Mouse (Mus musculus) brown adipose tissue, adult 24 weeks (tissue): ENCODE measurements around the gene Cabin1. TPM values are rescaled to one million over a fixed set of nuclear protein-coding genes. Genes with fewer than 3 reads are reported as not detected.

Experiments
- H3K27ac ChIP-seq: fragments of 200-500 bp; replicated peaks from 2 replicates; pipeline ENCODE4 v1.5.1; 2012; ENCODE audit warnings: low read depth, mild to moderate bottlenecking, low read length
- H3K4me1 ChIP-seq: fragments of 200-500 bp; 2 replicates; pipeline ENCODE4 v1.6.1; 2012; ENCODE audit warnings: low read length, mixed read lengths; ENCODE audit not compliant: control insufficient read depth, insufficient read depth, insufficient read length
- H3K4me3 ChIP-seq: fragments of 200-500 bp; 2 replicates; pipeline ENCODE4 v1.5.1; 2012; ENCODE audit warnings: low read depth, mild to moderate bottlenecking, low read length, moderate library complexity; ENCODE audit not compliant: insufficient read depth
- polyA plus RNA-seq: library from polyadenylated mRNA; stranded (reverse); fragments of >200 nt; gene quantifications from 2 replicates; pipeline ENCODE4 v1.2.4, GENCODE M21; 2012; ENCODE audit not compliant: missing spikeins, insufficient read depth, insufficient read length

Cabin1 gene
- polyA plus RNA-seq, 1 experiment: 5.8 TPM

DNA sequence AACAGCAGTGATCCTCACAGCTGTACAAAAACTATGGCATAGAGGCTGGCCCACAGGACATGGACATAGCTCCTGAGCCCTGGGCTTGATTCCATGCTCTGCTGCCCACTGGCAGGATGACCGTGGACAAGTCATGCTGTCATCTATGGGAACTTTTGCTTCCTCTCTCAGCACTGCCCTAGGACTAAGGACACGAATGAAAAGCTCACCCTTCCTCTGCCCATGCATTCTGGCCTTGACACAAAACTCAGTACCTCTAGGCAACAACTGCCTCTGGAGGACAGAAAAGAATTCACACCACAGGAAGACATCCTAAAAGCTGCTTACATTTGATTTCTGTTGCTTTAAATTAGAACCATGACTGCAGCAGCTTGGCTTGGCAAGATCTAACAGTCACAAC is 87.9 kb downstream of the Cabin1 start:
- H3K4me3 ChIP-seq: no peak overlapping the region
- H3K4me1 ChIP-seq: peaks cover 27% of the 10 kb centered on the region
- H3K27ac ChIP-seq: peak overlapping the region; percentile 50

DNA sequence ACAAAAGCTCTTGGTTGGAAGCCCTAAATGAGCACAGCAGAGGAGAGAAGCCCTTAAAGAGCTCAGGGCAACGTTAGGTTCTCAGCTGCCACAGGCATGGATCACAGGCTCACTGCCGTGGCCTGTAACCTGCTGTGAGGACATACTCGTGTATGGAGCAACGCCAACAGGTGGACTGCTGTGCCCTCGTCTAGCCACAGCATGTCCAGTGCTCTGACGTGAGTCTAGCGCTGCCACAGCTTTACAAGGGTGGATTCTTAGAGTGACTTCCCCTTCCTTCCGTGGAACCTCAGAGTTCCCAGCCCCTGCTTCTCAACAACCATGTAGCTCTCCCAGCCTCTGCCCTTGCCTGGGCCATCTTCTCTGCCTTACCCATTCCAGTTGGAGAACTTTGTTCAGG is 88.5 kb downstream of the Cabin1 start:
- H3K27ac ChIP-seq: 0 out of 2 replicates have a peak overlapping the region, but pooled peaks have one; percentile 50
- peaks cover 27% of the 10 kb centered on the region for H3K4me1 ChIP-seq
- H3K4me3 ChIP-seq: no peak overlapping the region

DNA sequence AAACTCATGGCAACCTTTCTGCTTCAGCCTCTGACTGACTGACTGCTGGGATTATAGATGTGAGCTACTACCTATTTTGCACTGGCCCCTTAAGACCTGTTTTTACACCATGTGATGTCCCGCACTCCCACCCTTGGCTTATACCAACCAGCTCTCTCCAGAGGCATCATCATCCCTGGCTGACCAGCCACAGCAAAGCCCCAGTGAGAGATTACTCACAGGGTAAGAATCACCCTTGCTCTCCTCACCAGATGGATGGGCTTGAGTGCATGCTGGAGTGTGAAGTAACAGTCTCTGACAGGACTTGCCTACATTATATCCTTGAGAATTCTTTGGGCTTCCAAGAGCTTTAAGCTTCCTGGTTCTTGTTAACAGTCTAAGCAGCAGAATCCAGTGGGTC is 94.2 kb downstream of the Cabin1 start:
- Histone ChIP-seq H3K4me3 (no peak overlapping the region), H3K4me1 (no peaks in the 10 kb centered on the region)

DNA sequence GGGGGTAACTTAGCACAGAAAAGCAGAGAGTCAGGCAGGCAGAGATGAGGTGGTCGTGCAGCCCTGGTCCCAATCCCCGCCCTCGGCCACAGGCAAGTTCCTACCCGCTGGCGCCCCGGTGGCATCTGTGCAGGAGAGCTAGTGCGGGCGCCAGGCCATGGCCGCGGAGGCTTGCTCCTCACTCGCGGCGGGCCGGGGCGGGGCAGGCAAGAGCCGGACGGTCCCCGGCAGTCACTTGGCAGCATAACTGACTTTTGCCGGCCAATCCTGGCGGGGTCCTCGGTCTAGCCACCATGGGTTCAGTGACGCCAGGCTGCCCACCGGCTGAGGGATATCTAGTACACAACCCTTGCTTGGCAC is 96.2 kb downstream of the Cabin1 start:
- Histone ChIP-seq H3K4me3 (peak overlapping the region; percentile 77), H3K4me1 (no peaks in the 10 kb centered on the region), H3K27ac (peak overlapping the region; percentile 47; the same call in 1 of the 2 replicates)

More for the DNA sequence above, 94.2 kb downstream of the Cabin1 start:
- no peak overlapping the region for H3K27ac ChIP-seq

DNA sequence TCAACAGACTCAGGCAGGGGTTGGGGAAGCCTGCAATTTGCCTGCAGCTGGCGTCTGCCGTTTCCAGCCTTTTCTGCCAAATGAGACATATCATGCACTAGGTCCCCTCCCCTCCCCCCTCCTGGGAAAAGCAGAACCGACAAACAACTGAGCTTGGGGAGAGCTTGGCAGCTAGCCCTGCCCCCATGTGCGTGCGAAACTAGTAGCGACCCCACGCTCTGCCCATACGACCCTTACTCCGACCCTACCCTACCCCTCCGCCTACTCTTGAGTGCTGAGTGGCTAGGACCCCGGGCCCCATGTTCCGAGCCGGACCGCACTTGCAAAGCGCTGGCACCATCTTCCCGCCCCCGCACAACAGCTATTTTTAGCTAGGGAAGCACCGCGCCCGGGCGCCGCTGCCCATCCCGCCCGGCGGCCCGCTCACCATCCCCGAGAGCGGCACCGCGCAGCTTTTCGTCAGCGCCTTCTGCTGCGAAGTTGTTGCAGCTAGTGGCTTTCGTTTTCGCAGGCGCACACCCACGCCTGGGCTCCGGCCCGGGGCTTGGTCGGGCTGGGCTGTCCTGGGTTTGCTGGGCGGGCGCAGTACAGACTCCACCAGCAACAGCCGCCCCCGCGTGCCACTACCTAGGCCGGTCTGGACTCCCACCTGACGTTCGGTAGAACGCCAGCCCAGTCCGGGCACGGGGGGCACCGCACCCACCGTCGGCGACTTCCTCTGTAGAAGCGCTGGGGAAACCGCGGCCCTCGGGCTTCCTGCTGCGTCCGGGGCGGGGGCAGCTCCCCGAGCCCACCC is 96.8 kb downstream of the Cabin1 start:
- H3K4me1 ChIP-seq: no peaks in the 10 kb centered on the region
- H3K4me3 ChIP-seq: peak overlapping the region; percentile 77
- H3K27ac ChIP-seq: peak overlapping the region; percentile 47

DNA sequence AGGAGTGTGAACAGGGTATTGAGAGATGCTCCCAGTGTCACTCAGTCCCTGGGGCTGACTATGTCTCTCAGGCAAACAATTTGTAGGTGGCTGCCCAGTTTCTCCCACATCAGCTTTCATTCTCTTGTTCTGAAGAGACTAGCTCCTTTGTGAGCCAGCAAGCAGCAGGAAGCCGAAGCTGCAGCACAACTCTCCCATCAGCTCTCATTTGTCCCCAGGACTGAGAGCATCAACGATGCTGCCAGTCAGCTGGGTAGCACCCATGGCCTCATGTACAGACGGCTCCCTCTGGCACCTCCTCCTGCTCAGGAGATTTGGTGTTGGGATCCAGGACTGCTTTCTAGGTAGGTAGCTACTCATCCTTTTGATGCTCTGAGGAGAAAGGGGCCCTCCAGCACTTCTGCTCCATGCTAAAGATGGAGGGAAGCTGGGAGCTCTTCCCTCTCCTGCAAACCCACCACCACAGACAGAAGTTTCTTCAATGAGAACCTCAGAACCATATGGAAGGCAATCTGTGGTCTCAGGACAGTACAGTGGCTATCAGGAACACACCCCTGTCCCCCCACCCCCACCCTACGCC is 97.6 kb downstream of the Cabin1 start:
- Histone ChIP-seq H3K27ac (no peak overlapping the region), H3K4me1 (no peaks in the 10 kb centered on the region), H3K4me3 (peak overlapping the region; percentile 77)

DNA sequence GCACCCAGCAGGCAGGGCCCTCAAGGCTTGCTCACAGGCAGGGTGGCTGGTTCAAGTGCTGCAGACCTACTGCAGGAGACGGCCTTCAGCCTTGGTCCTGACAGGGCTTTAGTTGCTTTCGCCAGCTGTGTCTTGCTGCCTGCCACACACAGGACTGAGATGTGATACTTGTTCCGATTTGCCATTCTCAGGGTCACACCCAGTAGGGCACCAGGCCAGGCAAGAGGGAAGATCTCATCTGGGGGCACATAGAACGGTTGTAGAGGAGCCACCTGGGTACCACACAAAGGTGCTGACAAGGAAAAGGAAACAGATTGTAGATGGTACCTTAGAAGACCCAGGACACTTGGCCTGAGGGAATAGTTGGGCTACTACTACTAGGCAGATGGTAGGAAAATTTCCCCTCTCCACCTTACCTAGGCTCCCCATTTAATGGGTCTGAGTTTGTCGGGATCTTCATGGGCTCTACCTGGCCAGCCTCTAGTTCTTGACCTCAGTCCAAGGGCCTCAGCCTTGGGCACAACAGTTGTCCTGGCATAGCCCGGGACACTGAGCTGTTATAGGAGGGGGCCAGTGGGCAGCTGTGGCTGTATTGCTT is 99.4 kb downstream of the Cabin1 start:
- no peak overlapping the region for H3K27ac ChIP-seq
- H3K4me3 ChIP-seq: no peak overlapping the region
- H3K4me1 ChIP-seq: no peaks in the 10 kb centered on the region

DNA sequence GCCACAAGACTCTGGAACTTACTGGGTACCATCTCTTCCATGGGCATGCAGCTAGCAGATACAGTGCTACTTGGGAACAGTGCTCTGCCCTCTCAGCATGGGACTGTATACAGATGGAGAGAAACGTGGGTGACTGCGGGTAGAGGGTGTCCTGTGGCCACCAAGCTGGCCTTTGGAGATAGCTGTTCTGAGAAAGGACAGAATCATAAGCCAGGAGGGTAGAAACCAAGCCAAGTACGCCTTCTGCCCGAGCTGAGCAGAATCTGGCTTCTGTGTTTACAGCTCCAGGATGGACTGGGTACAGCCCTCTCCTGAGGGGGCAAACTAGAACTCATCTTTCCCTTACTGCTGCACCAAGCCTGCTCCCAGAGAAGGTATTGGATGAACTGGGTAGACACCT is 101.6 kb downstream of the Cabin1 start:
- Histone ChIP-seq H3K4me1 (no peaks in the 10 kb centered on the region), H3K27ac (no peak overlapping the region), H3K4me3 (no peak overlapping the region)

DNA sequence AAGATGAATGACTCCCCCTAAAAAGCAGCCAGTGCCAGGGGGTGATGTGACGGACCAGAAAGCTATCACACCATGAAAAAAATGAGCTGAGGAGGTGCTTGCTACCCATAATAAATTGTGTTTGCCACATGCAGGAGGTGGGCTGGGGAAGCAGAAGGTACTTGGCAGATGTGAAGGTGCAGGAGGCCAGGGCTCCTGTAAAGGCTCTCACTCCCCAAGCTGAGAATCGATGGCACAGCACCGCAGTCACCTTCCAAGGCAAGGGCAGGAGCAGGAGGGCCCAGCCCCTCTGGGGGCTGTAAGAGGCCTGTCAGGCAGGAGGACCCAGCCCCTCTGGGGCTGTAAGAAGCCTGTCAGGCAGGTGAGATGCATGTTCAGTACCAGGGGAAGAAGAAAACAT is 102.3 kb downstream of the Cabin1 start:
- no peaks in the 10 kb centered on the region for H3K4me1 ChIP-seq
- H3K27ac ChIP-seq: no peak overlapping the region
- no peak overlapping the region for H3K4me3 ChIP-seq

DNA sequence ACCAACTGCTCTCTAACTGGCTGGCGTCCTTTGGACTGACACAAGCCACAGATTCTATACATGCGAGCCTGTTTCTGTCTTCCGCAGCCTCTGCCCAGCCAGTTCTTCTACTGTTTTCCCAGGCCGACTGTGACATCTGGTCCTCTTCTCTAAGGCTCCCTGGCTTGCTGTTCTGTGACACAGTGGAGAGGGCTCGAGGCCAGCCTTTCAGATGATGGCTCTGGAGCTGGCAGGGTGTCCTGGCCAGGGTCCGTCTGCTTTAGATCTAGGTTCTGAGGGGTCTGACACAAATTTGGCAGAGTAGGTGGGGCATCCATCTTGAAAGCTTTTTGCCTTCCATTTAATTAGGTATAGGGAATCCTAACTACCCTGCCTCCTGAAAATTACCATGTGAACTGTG is 102.8 kb downstream of the Cabin1 start:
- Histone ChIP-seq H3K27ac (no peak overlapping the region), H3K4me3 (no peak overlapping the region), H3K4me1 (no peaks in the 10 kb centered on the region)

DNA sequence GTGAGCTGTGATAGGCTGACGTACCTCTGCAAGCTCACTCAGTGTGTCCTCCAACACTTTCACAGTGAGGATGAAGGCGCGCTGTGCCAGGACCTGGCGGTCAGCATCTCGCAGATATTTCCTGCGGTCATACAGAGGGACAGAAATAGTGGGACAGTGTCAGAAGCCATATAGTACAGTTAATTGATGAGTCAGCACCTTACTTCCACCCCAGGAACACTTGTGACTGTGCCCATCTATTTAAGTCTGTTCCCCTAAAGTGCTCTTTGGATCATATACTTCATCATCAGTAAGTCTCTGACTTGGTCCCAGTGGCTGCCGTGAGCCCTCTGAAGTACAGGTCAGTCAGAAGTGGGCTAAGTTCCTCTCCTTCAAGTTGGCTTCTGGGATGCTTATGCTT is 106.4 kb downstream of the Cabin1 start:
- H3K27ac ChIP-seq: no peak overlapping the region
- no peaks in the 10 kb centered on the region for H3K4me1 ChIP-seq
- no peak overlapping the region for H3K4me3 ChIP-seq

DNA sequence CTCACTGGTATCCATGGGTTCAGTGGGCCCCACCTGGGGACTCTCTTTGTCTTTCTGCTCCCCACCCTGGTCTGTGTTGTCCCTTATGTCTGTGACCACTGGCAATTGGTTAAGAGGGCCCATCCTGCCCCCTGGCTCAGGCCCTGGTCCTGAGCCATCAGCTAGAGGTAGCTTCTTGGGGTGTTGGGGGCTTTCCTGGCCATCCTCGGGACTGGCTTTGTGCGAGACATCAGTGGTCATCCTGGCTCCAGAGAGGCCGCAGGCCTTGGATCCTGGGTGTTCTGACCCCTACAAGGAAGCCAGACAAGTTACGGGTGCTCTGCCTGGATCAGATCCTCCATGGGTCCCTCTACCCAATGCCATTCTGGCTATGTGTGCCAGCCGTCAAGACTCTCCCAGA is 107.0 kb downstream of the Cabin1 start:
- Histone ChIP-seq H3K27ac (no peak overlapping the region), H3K4me1 (no peaks in the 10 kb centered on the region), H3K4me3 (no peak overlapping the region)

DNA sequence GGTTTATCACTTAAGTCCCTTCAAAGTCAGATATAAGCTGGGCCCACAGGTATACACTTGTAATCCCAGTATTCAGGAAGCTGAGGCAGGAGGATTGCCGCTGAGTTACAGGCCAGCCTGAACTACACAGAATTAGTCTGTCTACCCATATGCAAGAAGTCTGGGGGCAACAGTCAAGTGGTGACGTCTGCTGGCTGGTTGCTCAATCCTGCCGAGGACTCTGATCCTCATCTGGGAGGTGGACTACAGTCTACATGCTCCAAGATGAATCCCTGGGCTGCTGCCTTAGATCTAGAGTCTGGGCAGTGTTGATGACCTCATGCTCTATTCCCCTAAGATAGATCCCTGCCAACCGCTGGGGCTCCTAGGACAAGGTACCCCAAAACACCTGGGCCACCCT is 110.1 kb downstream of the Cabin1 start:
- Histone ChIP-seq H3K4me3 (no peak overlapping the region), H3K27ac (no peak overlapping the region), H3K4me1 (no peaks in the 10 kb centered on the region)

DNA sequence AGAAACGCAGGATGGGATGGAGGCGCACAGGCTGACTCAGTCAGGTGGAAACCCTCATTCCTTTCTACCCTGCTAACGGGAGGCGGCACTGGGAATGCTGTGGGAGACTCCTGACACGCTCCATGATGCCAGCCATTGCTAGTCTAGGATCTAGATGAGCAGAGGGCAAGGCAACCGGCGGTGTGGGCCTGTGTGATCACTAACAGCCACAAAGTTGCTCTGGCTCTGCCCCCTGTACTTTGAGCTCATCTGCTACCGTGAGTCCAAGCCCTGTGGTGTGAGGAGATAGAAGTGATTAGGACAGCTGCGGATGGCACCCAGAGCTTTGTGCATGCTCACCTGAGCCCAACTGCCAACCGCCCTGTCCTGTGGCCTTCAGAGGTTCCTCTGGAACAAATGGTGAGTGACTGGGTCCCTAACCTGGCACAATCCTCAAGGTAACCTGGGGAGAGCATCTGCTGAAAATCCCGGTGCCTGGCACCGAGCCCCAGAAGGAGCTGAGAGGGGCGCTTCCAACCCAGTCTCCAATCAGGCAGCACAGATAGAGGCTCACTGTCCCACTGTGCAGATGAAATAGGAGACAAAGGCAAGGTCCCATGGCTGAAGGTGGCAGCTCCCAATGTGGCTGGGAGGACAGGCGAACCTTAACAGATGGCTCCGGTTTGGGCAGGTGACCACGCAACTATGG is 112.6 kb downstream of the Cabin1 start:
- H3K4me3 ChIP-seq: no peak overlapping the region
- no peak overlapping the region for H3K27ac ChIP-seq
- H3K4me1 ChIP-seq: no peaks in the 10 kb centered on the region

DNA sequence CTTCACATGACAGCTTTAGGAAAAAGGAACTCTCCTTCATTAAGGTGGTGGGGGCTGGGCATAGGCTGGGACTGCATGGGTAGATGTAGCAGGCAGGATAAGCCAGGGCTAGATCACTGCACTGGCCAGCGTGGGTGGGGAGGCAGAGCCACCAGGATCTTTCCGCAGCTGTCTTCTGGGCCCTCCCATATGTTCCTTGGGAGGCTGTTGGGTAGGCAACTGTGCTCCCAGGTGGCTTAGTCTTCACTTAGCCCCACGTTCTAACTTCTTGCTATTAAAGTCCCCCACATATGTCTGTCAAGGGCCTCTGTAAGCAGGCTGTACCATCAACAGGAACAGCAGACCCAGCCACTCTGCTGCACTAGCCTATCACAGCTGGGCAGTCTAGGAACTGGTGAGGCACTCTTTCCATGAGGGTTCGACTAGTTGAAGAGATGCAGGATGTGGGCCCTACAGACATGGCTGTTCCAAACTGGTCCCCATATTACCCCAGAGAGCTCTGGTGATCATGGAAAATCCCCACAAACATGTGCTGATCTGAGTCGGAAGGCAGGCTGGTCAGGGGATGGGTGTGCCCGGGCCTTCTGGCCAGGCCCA is 113.7 kb downstream of the Cabin1 start:
- H3K4me1 ChIP-seq: no peaks in the 10 kb centered on the region
- H3K27ac ChIP-seq: no peak overlapping the region

More for the DNA sequence above, 113.7 kb downstream of the Cabin1 start:
- H3K4me3 ChIP-seq: no peak overlapping the region
